Mouse (Mus musculus): ENCODE results near the gene Dynlt1b. TPM values are rescaled to one million over a fixed set of nuclear protein-coding genes. Genes with fewer than 3 reads are reported as not detected.
"Not testable (repeated sequence)": the region's sequence is repeated elsewhere in the genome, so short reads cannot be mapped to it uniquely, and the experiment has no call there.

The Dynlt1b gene
- total RNA-seq (2021): 100 to 1,000 TPM; 220 to 248 TPM
- long read RNA-seq, transcript Dynlt1b-201 (5 exons, 771 nt): major isoform, 46 of 157 reads
- long read RNA-seq, partial matches to known transcripts: 8 of 157 reads
- long read RNA-seq, other reads (novel, unspliced or antisense): 103 of 157 reads

DNA sequence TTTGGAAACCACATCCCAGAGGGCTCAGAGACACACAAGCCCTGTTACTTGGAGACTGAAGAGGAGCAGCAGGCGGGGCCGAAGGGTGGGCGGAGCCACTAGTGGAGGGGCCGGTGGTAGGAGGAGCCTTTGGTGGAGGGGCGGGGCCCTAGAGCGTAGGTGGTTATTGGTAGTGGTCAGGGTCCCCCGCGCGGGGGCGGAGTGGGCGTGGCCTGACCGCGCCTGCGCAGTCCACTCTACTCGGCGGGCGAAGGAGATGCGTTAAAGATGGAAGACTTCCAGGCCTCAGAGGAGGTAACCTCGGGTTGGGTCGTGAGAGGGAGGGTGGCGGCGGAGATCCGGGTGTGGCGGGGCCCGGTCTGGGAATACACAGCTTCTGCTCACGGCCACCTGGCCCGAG lies at the start of gene Dynlt1b:
Gene Dynlt1b, plus strand, starts transcription at position 168 of the 400 bp plus-strand sequence.
- peak; percentile 100 for DNase-seq (ENCODE audit: low spot score in 2 of 2)

DNA sequence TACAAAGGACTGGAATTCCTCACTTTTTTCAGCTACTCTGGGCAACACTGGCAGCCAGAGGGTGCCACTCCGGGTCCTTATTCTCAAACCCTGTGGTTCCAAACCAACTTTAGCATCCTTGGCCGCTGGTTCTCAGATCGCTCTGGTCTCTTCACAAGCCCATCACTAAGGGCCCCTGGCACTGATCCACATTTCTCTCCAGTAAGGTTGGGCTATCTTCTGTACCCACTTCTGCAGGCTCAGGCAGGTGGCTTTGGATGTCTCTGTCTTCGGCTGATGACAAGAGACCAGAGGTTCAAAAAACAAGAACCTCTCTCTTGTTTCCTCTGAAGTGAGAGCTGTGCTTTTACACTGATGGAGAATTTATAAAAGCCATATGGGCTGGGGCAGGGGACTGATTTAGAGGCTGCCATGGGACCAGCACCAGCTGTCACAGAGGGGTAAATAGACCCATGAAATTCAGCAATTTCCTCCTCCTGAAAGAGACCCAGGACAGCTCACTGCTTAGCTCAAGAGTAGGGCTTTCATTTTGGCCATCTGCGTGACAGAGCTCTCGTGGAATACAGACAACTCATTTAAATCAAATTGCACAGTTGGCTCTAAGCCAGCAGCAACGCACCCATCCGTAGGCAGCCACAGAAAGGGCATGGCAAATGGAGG lies 49.6 kb upstream of the Dynlt1b start:
- not testable (repeated sequence) for DNase-seq (ENCODE audit: low spot score in 2 of 2)

DNA sequence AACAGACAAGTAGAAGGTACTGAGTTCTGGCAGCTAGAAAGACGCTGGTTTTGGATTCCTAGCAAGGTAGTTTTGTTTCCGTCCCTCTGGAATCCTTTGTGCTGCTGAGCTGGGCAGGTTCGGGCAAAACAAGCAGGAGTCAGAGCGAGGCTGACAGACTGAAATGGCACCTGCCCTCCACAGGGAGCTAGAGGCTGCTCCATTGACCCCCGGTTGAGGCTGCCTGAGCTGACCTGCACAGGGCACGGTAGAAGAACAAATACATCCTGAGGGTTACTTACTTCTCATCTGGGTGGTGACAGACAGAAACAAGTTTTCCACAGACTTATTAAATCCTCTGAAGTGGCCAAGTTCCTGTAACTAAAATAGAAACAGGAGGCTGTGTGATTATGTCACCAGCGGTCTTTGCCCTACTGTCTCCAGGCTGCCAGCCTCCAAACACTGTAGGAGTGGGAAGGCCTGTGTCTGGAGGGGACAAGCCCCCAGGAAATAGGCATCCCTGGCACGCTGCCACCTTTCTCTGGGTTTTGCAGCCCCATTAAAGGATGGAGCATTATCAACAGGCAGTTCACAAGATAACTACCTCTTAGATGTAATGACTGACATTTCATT lies 48.7 kb upstream of the Dynlt1b start:
- not testable (repeated sequence) for DNase-seq (ENCODE audit: low spot score in 2 of 2)

DNA sequence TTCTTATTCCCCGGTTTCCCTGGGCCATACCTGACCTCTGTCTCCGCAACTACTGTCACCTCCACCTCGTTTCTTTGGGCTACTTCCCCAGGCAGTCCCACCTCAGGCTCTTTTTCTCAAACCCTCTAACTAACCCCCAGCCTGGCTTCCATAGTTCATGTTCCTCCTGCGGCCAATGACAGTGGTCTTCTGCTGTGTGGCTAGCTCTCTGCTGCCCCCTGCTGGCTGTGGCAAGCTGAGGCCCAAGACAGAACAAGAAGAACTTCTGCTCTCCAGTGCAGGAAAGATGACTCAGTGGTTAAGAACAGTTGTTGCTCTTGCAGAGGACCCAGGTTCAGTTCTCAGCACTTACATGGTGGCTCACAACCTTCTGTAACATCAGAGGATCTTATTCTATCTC lies 43.0 kb upstream of the Dynlt1b start:
- not testable (repeated sequence) for DNase-seq (ENCODE audit: low spot score in 2 of 2)

GRCm38 (mm10) chr17:6387380-6387911 lies 42.5 kb upstream of the Dynlt1b start:
- not testable (repeated sequence) for DNase-seq (ENCODE audit: low spot score in 2 of 2)

- DNase-seq (ENCODE audit: low spot score in 2 of 2): peak; percentile 32 to 44
These were observed 40.4 kb upstream of the Dynlt1b start for GRCm38 (mm10) chr17:6389463-6389862.

DNA sequence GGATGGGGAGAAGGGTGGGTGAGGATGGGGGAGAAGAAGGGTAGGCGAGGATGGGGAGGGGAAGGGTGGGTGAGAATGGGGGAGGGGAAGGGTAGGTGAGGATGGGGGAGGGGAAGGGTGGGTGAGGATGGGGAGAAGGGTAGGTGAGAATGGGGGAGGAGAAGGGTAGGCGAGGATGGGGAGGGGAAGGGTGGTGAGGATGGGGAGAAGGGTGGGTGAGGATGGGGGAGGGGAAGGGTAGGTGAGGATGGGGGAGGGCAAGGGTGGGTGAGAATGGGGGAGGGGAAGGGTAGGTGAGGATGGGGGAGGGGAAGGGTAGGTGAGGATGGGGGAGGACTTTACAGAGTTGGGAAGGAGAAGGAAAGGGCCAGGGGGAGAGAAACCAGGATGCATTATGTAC lies 39.2 kb upstream of the Dynlt1b start:
- DNase-seq (ENCODE audit: low spot score in 2 of 2): not testable (repeated sequence)

GRCm38 (mm10) chr17:6391736-6392135 lies 38.2 kb upstream of the Dynlt1b start:
- DNase-seq (ENCODE audit: low spot score in 2 of 2): not testable (repeated sequence)

DNA sequence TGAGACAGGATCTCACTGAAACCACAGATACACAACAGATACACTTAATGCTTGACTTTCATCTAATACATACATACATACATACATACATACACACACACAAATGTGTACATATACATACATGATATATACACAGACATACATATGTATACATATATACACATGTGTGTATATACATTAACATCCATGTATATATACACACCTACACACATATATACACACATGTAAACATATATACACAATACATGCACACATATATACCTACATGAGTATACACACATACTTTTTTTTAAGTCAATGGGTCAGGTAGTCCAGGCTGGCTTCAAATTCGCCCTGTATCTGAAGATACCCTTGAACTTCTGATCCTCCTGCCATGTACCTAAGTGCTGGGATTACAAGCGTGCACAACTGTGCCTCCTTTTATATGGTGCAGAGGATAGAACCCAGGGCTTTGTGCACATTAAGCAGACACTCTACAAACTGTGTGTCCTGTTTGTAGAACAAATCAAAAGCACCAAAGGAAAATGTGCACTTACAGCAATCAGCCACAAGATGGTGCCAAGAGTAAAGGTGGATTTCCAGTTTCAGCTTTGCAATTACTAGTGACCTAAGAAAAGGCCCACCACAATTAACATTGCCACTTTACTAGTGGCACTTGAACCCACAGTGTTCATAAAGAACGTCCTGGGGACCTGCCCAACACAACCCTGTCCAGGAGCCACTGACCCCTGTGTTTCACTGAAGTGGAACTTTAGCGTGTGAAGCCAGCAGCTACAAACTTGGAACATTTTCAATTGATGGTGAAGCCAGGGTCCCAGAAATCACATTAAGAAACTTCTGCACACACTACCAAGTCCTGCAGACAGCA lies 37.2 kb upstream of the Dynlt1b start:
- not testable (repeated sequence) for DNase-seq (ENCODE audit: low spot score in 2 of 2)

- DNase-seq (ENCODE audit: low spot score in 2 of 2): not testable (repeated sequence)
These were observed 31.8 kb upstream of the Dynlt1b start for GRCm38 (mm10) chr17:6398079-6398478.

GRCm38 (mm10) chr17:6398816-6399215 lies 31.1 kb upstream of the Dynlt1b start:
- DNase-seq (ENCODE audit: low spot score in 2 of 2): not testable (repeated sequence)

DNA sequence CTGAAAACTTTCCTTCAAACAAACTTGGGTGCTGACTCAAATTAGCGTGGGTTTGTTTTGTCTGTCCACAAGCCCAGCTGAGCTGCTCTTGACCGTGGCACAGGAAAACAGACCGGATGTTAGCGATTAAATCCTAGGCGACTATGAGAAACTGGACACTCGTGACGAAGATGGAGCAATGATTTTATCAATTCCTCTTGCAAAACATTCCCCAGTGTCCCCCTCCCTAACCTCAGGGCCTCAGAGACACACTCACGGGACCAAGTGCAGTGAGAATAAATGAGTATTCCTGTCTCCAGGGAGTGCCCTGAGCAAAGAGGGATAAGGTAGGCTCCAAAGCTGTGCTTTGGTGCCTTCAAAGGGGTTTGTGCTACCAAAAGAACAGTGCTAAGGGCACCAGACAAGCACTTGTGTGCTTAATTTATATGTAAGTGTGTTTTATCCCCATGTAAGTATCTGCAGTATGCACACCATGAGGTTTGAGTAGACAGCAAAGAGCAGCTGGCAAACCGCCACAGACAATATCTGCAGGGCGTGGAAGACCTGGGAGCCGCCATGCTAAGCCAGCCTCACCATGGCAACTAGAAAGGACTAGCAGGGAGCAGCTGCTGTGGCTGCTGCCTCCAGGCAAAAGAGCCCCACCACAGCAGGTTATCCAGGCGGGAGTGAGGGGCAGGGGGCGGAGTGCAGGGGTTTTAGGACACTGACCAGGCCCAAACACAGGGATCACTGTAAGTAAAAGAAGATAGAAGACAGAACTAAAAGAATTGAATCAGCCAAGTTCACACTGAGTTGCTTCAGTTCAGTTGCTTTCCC lies 30.4 kb upstream of the Dynlt1b start:
- peak; percentile 57 to 64 for DNase-seq (ENCODE audit: low spot score in 2 of 2)

DNA sequence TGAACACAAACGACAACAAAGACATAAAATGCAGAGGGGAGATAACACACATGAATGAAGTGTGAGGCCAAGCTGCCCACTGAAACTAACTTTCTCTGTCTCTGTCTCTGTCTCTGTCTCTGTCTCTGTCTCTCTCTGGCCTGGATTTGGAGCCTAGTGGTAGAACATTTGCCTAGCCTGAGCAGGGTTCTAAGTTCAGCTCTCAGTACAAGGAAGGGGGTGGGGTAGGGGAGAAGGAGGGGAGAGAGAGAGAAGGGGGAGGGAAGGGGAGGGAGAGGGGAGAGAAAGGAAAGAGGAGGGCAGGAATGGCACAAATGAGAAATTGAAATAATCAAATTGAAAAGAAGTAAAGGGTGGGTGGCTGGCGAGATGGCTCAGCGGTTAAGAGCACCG lies 29.8 kb upstream of the Dynlt1b start:
- not testable (repeated sequence) for DNase-seq (ENCODE audit: low spot score in 2 of 2)

DNA sequence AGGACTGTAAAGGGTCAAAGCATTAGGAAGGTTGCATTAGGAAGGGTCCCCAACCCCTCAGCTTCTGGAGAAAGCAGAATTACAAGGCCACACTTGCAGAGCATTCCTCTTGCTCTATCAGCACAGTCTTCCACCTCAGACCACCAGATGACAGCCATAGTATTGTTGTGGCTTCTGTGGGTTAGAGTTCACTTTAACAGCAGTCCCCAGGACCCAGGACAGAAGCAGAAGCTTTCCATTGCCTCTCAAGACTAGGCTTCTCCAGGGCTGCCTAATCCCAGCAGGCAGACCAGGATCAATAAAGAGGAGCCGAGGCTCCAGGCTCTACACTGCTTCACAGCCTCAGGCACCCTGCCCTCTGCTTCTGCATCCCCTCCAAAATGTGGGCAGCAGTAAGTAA lies 25.4 kb upstream of the Dynlt1b start:
- DNase-seq (ENCODE audit: low spot score in 2 of 2): not testable (repeated sequence)

DNA sequence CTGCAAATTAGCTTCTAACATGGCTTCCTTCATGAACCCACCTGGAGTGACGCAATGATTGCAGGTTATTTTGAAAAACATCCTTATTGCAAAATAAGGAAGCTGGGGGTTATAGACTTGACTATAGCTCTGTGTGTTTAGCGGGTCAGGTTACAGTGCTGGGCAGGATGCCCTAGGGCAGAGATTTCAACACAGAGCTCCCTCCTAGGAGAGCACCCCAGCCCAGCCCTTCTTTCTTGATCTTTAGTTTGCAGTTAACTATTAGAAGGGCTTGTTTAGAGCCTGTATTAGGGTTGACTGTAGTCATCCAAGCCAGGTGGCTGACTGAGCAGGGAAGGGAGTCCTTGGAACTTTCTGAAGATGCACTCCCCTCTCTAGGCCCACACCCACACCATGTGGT lies 22.9 kb upstream of the Dynlt1b start:
- not testable (repeated sequence) for DNase-seq (ENCODE audit: low spot score in 2 of 2)

DNA sequence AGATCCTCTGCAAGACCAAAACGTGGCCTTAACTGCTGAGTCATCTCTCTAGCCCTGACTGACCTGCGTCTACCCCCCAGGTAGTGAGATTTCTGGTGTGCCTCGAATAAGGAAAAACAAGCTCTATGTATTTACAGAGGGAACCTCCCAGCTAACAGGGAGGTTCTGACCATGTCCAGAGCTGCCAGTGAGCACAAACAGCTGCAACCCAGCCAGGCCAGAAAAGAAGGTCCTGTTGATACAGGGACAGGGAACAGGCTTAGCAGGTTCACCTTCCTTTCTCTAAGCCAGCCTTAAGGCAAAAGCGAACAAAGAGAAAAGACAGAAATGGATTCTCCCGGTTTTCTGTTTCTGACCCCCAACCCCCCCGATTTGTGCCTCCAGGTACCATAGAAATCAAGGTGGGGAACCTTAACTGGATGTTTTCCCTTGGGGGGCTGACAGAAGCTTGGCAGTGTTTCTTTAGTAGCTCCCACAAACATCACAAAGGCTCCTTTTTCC lies 19.1 kb upstream of the Dynlt1b start:
- not testable (repeated sequence) for DNase-seq (ENCODE audit: low spot score in 2 of 2)

- DNase-seq (ENCODE audit: low spot score in 2 of 2): not testable (repeated sequence)
These were observed 12.8 kb upstream of the Dynlt1b start for GRCm38 (mm10) chr17:6417118-6417517.

- DNase-seq (ENCODE audit: low spot score in 2 of 2): not testable (repeated sequence)
These were observed 9.4 kb upstream of the Dynlt1b start for GRCm38 (mm10) chr17:6420557-6420956.

- not testable (repeated sequence) for DNase-seq (ENCODE audit: low spot score in 2 of 2)
These were observed 8.2 kb upstream of the Dynlt1b start for GRCm38 (mm10) chr17:6421547-6422326.
